Mouse (Mus musculus): ENCODE measurements around the gene Vil1. TPM values are rescaled to one million over a fixed set of nuclear protein-coding genes. Genes with fewer than 3 reads are reported as not detected.

Gene Vil1
- polyA plus RNA-seq, 1 experiment, result 892 TPM

DNA sequence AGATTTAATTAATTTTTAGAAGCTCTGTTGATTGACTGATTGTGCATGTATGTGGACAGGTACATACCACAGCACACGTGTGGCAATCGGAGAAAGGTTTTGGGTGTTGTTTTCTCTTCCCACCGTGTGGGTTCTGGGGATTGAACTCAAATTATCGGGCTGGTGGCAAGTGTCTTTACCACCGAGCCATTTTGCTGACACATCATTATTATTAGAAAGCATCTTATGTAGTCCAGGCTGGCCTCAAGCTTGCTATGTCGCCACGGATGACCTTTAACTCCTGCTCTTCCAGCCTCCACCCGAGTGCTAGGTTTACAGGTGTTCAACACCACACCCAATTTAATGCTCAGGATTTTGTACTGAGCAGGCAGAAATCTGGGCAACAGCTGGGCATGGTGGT lies 3.5 kb downstream of the Vil1 start:
- Histone ChIP-seq H3K36me3 (ENCODE audit: control insufficient read depth, insufficient read depth, low read length) (peaks cover 44% of the 10 kb centered on the region), H3K4me3 (ENCODE audit: low read depth, low read length) (peak overlapping the region; percentile 39), H3K4me1 (ENCODE audit: control insufficient read depth, insufficient read depth, insufficient read length, low read length) (peaks cover 14% of the 10 kb centered on the region; the same call in 1 of the 2 replicates), H3K27me3 (ENCODE audit: control insufficient read depth, insufficient read depth, low read length) (no peaks in the 10 kb centered on the region), H3K27ac (ENCODE audit: insufficient read depth, low read depth, low read length) (peak overlapping the region; percentile 94)
- no peak for TF ChIP-seq CTCF (IDR thresholded peaks at IDR 0.05; ENCODE audit: extremely low read depth, insufficient read length, insufficient replicate concordance, low read depth, low read length)
- TF ChIP-seq POLR2A (IDR thresholded peaks at IDR 0.05; ENCODE audit: low read depth, low read length), result no peak
- 28% methylated on average over 8 of the region's 8 CpGs for WGBS

- H3K36me3 ChIP-seq (ENCODE audit: control insufficient read depth, insufficient read depth, low read length), result peaks cover 68% of the 10 kb centered on the region
- peaks cover 31% of the 10 kb centered on the region for H3K4me1 ChIP-seq (ENCODE audit: control insufficient read depth, insufficient read depth, insufficient read length, low read length)
- H3K4me3 ChIP-seq (ENCODE audit: low read depth, low read length), result peak overlapping the region; percentile 42
- no peak for TF ChIP-seq CTCF (IDR thresholded peaks at IDR 0.05; ENCODE audit: extremely low read depth, insufficient read length, insufficient replicate concordance, low read depth, low read length)
- peak; percentile 84 for TF ChIP-seq POLR2A (IDR thresholded peaks at IDR 0.05; ENCODE audit: low read depth, low read length)
- 20% methylated on average over 4 of the region's 4 CpGs for WGBS
- H3K27ac ChIP-seq (ENCODE audit: insufficient read depth, low read depth, low read length), result peak overlapping the region; percentile 94
- no peaks in the 10 kb centered on the region for H3K27me3 ChIP-seq (ENCODE audit: control insufficient read depth, insufficient read depth, low read length)
Observed at GRCm38 (mm10) chr1:74415143-74415542, 6.0 kb downstream of the Vil1 start.

DNA sequence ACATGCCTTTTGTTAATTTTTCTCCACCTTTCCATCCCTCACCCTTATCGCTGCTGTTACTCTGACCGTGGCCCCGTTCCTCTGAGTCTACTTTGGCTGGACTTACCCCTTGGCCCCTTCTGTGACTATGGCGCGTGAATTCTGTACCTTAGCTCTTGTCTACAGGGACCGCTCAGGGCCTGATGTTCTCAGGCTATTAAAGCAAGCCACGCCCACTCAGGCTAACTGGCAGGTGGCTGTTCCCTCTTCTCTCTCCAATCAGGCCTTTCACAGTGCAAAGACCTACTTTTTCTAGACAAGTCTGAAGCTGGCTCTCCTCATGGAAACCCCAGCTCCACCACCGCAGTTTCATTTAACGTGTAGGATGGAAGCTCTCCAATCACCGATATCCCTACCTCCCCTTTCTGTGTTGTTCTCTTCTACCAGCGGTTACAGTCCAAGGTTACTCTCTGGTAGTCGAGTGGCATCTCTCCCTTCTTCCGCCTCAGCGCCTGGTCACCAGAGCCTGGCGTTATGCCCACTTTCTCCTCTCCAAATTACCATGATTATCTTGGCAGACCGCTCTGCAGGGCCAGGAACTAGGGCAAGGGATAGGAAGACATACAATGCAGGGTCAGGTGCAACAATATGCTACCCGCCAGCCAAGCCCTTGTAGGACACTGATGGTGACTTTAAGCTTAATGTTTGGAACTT lies 9.7 kb downstream of the Vil1 start:
- peak overlapping the region; percentile 60 for H3K27ac ChIP-seq (ENCODE audit: insufficient read depth, low read depth, low read length)
- no peaks in the 10 kb centered on the region for H3K27me3 ChIP-seq (ENCODE audit: control insufficient read depth, insufficient read depth, low read length)
- peaks cover 90% of the 10 kb centered on the region for H3K36me3 ChIP-seq (ENCODE audit: control insufficient read depth, insufficient read depth, low read length)
- peaks cover 31% of the 10 kb centered on the region for H3K4me1 ChIP-seq (ENCODE audit: control insufficient read depth, insufficient read depth, insufficient read length, low read length)
- WGBS, result 25% methylated on average over 17 of the region's 17 CpGs
- H3K4me3 ChIP-seq (ENCODE audit: low read depth, low read length), result no peak overlapping the region
- TF ChIP-seq POLR2A (IDR thresholded peaks at IDR 0.05; ENCODE audit: low read depth, low read length), result no peak
- no peak for TF ChIP-seq CTCF (IDR thresholded peaks at IDR 0.05; ENCODE audit: extremely low read depth, insufficient read length, insufficient replicate concordance, low read depth, low read length)

DNA sequence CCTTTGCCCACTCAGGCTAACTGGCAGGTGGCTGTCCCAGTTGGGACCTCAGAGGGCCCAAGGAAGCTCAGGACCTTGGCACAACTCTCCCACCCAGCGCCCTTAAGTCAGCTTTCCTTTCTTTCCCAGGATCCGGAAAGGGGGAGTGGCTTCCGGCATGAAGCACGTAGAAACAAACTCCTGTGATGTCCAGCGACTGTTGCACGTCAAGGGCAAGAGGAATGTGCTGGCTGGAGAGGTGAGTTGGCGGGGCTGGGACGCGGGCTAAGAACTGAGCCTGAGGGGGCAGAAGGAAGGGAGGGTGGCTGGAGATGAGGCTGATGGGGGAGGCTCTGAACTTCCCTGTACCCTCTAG lies 10.2 kb downstream of the Vil1 start:
- WGBS, result 40% methylated on average over 9 of the region's 9 CpGs
- no peak for TF ChIP-seq CTCF (IDR thresholded peaks at IDR 0.05; ENCODE audit: extremely low read depth, insufficient read length, insufficient replicate concordance, low read depth, low read length)
- TF ChIP-seq POLR2A (IDR thresholded peaks at IDR 0.05; ENCODE audit: low read depth, low read length), result no peak
- Histone ChIP-seq H3K4me1 (ENCODE audit: control insufficient read depth, insufficient read depth, insufficient read length, low read length) (peaks cover 29% of the 10 kb centered on the region), H3K27ac (ENCODE audit: insufficient read depth, low read depth, low read length) (peak overlapping the region; percentile 60), H3K4me3 (ENCODE audit: low read depth, low read length) (no peak overlapping the region), H3K36me3 (ENCODE audit: control insufficient read depth, insufficient read depth, low read length) (peaks cover 90% of the 10 kb centered on the region), H3K27me3 (ENCODE audit: control insufficient read depth, insufficient read depth, low read length) (no peaks in the 10 kb centered on the region)

DNA sequence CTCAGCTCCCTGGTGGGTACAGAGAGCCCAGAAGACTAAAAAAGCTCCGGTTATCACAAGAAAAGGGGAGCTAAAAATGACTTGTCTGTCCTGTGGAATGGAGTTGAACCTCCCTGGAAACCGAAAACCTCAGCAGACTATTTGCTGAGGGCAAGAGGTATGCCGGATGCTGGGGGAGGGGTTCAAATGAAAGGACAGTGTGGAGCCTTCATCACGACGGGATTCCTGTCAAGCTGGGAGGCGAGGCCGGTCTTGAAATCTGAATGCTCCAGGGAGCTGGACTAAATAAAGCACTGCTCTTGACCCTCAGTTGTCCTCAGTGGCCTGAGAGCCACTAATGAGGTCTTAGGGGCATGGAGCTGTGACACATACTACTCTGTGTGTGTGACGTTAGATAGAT lies 14.0 kb downstream of the Vil1 start:
- no peaks in the 10 kb centered on the region for H3K27me3 ChIP-seq (ENCODE audit: control insufficient read depth, insufficient read depth, low read length)
- no peak overlapping the region for H3K4me3 ChIP-seq (ENCODE audit: low read depth, low read length)
- TF ChIP-seq POLR2A (IDR thresholded peaks at IDR 0.05; ENCODE audit: low read depth, low read length), result no peak
- TF ChIP-seq CTCF (IDR thresholded peaks at IDR 0.05; ENCODE audit: extremely low read depth, insufficient read length, insufficient replicate concordance, low read depth, low read length), result no peak
- 78% methylated on average over 8 of the region's 8 CpGs for WGBS
- peaks cover 14% of the 10 kb centered on the region for H3K4me1 ChIP-seq (ENCODE audit: control insufficient read depth, insufficient read depth, insufficient read length, low read length)
- peaks cover 97% of the 10 kb centered on the region for H3K36me3 ChIP-seq (ENCODE audit: control insufficient read depth, insufficient read depth, low read length)
- no peak overlapping the region for H3K27ac ChIP-seq (ENCODE audit: insufficient read depth, low read depth, low read length)

- H3K4me3 ChIP-seq (ENCODE audit: low read depth, low read length), result no peak overlapping the region
- TF ChIP-seq CTCF (IDR thresholded peaks at IDR 0.05; ENCODE audit: extremely low read depth, insufficient read length, insufficient replicate concordance, low read depth, low read length), result no peak
- TF ChIP-seq POLR2A (IDR thresholded peaks at IDR 0.05; ENCODE audit: low read depth, low read length), result no peak
- 69% methylated on average over 7 of the region's 7 CpGs for whole genome bisulfite sequencing
- H3K27ac ChIP-seq (ENCODE audit: insufficient read depth, low read depth, low read length), result 0 out of 2 replicates have a peak overlapping the region, but pooled peaks have one; percentile 24
- peaks cover 3% of the 10 kb centered on the region; the same call in 1 of the 2 replicates for H3K4me1 ChIP-seq (ENCODE audit: control insufficient read depth, insufficient read depth, insufficient read length, low read length)
- H3K27me3 ChIP-seq (ENCODE audit: control insufficient read depth, insufficient read depth, low read length), result no peaks in the 10 kb centered on the region
- peaks cover 96% of the 10 kb centered on the region for H3K36me3 ChIP-seq (ENCODE audit: control insufficient read depth, insufficient read depth, low read length)
Observed at GRCm38 (mm10) chr1:74425845-74426244, 16.7 kb downstream of the Vil1 start.

DNA sequence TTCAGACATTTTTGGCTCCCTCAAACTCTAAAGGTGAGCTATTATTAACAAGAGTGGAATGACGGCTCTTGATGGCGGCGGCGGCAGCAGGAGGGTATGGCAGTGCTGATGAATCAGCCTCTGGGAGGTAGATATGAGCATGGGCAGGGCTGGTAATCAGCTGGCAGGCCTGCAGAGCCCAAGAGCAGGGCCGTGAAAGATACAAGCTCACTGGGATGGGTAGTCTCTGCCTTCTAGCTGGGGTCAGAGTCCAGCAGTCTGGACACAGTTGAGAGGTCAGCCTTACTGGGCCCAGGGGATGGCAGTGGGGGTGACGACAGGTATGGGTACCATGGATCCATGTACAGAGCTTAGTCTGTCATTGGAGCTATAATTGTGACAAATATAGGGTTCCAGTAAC lies 24.0 kb downstream of the Vil1 start:
- Histone ChIP-seq H3K36me3 (ENCODE audit: control insufficient read depth, insufficient read depth, low read length) (peaks cover 64% of the 10 kb centered on the region), H3K4me1 (ENCODE audit: control insufficient read depth, insufficient read depth, insufficient read length, low read length) (peaks cover 23% of the 10 kb centered on the region), H3K4me3 (ENCODE audit: low read depth, low read length) (no peak overlapping the region), H3K27me3 (ENCODE audit: control insufficient read depth, insufficient read depth, low read length) (no peaks in the 10 kb centered on the region), H3K27ac (ENCODE audit: insufficient read depth, low read depth, low read length) (peak overlapping the region; percentile 95)
- 39% methylated on average over 6 of the region's 6 CpGs for WGBS
- TF ChIP-seq POLR2A (IDR thresholded peaks at IDR 0.05; ENCODE audit: low read depth, low read length) (no peak), CTCF (IDR thresholded peaks at IDR 0.05; ENCODE audit: extremely low read depth, insufficient read length, insufficient replicate concordance, low read depth, low read length) (no peak)

All from small intestine, adult 2 months (tissue).